Mouse (Mus musculus) embryo, embryonic 11.5 days (tissue): ENCODE measurements around the gene Tspan5.

Source experiments
- DNase-seq: peaks from one replicate; pipeline ENCODE4 v3.0.0-alpha.2; 2012; ENCODE audit warnings: low read depth, low spot score

The Tspan5 gene

DNA sequence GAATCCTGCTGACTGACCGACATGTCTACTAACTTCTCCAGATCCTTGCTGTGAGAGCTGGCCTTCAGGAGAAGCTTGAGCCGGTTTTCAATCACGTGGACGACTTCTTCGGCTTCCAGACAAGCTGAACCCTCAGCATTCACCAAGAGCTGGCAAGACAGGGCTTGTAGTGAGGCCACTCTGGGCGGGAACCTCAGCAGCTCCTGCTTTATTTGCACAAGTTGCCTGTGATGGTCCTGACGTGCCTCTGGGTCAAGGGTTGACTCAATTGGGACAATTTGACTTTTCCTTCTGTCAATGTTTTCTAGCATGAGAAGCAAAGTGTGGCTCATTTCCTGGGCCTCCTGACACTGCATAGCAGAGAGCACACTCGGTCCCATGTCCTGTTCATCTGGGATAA lies 194.8 kb downstream of the Tspan5 start:
- DNase-seq: no peak

DNA sequence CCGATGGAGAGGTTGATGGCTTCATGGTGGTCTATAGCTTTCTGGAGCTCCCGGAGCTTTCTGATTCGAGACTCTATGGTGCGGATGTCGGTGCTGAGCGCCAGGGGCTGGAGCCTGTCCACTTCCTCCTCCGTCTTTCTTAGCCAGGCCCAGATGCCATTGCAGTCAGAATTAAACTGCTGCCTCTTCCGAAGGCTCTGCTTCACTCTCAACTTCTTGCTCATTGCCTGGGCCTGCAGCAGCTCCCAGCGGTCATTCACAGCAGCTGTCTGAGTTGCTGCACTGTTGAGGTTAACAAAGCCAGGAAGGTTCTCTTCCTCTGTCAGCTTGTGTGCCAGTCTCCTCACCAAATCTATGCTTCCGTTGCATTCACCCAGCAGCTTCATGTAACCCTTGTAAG lies 195.2 kb downstream of the Tspan5 start:
- no peak for DNase-seq

DNA sequence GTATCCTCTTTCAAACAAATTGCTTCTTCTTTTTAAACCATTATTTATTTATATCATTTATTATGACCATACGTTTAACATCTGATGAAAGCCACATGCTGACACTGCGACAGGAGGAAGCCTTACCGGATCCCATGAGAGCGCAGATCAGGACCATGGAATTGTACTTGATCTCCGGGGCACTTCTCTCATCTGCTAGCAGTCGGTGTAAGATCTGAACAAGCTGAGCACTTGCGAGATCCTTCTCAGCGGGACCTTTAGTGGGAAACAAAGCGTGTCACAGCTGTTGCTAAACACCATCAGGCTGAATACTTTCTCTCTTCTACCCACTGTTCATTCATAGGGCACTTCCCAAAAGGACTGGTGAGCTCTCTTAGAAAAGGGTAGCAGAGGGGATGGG lies 199.6 kb downstream of the Tspan5 start:
- DNase-seq: no peak

DNA sequence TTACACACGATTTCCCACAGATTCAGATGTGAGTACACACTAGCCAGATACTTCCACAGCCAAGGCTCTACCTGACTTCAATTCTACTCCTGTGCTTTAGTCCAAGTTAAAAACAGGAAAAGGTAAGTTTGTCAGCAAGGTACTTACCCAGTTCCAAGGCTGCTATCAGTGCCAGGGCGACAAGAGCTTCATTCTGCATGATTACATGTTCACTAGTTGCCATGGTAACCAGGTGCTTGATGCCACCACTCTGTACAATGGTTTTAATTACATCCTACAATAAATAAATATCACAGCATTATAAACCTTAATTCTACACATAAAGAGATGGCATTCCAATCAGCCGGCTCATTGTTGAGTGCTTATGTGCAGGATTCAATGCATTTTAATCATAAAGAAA lies 203.5 kb downstream of the Tspan5 start:
- DNase-seq: no peak

DNA sequence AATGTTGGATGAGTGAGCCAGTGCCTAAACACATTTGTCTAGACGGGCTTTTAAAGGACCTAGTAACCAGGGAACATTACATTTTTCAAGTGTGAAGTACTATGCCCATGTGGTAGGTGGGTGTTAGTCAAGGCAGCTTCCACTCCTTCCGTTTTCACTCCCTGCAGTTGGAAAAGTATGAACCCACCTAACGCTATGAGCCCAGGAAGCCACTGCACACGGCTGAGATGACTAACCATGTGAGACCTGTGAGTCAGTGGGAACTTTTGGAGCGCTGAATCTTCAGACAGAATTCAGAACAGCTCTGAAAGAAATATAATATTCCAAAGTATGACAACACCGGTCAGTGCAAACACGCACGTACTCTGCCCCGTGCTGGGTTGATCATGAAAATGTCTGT lies 207.1 kb downstream of the Tspan5 start:
- no peak for DNase-seq

DNA sequence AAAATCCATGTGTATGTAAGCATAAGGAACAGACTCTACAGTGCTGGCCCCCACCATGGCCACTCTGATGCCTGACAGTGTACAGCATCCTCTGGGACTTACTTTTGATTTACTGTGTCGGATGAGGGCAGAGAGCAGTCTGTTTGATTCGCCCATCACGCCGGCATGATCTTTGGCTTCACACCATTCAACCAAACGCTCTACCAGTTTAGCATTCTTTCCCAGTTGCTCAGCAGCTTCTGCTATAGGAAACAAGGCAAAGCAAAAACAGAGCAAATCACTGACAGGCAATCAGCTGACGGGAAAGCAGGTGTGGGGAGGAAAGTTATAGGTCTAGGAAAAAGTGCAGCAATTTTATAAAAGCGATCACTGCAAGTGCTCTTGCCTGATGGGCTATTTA lies 213.2 kb downstream of the Tspan5 start:
- no peak for DNase-seq
